Mouse (Mus musculus) Patski (cell line): ENCODE measurements at regions not wholly inside any gene's neighbourhood (a gene's known extent, or its start where the extent isn't known, plus 50 kb on each side); places are given as distances from the start of the nearest gene placed in this dataset.
"Not testable (repeated sequence)": the region's sequence is repeated elsewhere in the genome, so short reads cannot be mapped to it uniquely, and the experiment has no call there.

Source experiments
- ATAC-seq: fragments of 100-300 bp; one replicate; pipeline ENCODE4 v1.8.0; 2021
- CTCF ChIA-PET: fragments of 350-600 bp; sonication (Branson Sonifier 250); formaldehyde crosslinking; loops from one replicate; lab custom pipeline; 2022; ENCODE audit warnings: inconsistent platforms; lab: Charles Lee
- POLR2A ChIA-PET: fragments of 350-600 bp; sonication (Branson Sonifier 250); formaldehyde crosslinking; loops from one replicate; lab custom pipeline; 2022; ENCODE audit warnings: antibody characterized with exemption, inconsistent platforms; lab: Charles Lee
- DNase-seq: peaks from one replicate; pipeline ENCODE4 v3.0.0-alpha.2; 2011; ENCODE audit warnings: low read depth, low spot score
- H3K27me3 ChIP-seq: fragments of 371-371 bp; one replicate; pipeline ENCODE4 v1.5.1; 2021
- CTCF ChIP-seq: fragments of 100-300 bp; IDR thresholded peaks from one replicate; pipeline ENCODE4 v1.5.1; 2021
- in situ Hi-C: fragments of 300-500 bp; cut with MboI; formaldehyde crosslinking; loops from 3 replicates; pipeline ENCODE4 v1.11.1; 2018; ENCODE audit warnings: low pct_unique_long_range_greater_than_20kb, mixed read lengths

- no peaks in the 10 kb centered on the region for H3K27me3 ChIP-seq
- ATAC-seq (no peak), DNase-seq (no peak)
- CTCF ChIA-PET = no interaction called here
- no peak for TF ChIP-seq CTCF
- in situ Hi-C loops = no loop called here
- POLR2A ChIA-PET = no interaction called here
Measured at GRCm38 (mm10) chr13:42000966-42001365, 50.9 kb upstream of the Hivep1 start.

DNA sequence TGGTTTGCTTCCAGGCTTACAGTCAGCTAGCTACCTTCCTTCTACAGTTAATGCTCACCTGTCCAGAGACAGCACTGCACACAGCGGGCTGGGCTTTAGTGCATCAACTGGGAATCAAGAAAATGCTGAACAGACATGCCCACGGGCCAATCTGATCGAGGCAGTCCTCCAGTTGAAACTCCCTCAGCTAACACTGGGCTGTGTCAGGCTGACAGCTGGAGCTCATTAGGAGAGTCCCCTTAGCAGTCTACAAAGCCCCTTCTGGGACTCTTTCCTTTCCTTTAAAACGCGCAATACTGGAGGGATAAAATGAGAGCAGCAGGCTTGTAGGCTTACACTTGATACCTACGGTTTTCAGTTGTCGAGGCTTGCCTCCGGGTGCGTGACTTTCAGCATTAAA, 53.9 kb upstream of the Hivep1 start:
- DNase-seq = no peak
- ChIA-PET POLR2A (no interaction called here), CTCF (no interaction called here)
- TF ChIP-seq CTCF = no peak
- in situ Hi-C loops = no loop called here
- H3K27me3 ChIP-seq = no peaks in the 10 kb centered on the region
- ATAC-seq = no peak

DNA sequence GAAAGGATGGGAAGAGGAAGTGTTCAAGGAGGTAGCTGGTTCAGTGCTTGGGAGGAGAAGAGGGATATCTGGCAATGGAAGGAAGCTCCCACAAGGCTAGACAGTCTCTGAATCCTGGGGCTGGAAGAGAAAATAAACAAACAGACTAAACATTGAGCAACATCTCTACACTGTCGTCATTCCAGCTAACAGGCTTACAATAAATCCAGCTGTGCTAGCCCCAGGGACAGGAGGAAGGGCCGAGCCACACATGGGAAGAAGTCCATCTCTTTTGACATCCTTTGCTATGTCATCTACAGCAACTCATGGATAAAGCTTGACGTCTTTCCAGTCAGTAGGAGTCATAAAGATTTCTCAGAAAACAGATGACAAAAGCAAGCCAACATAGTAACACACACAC, 57.7 kb upstream of the Hivep1 start:
- CTCF ChIA-PET = interaction anchor here (0.8 kb wide), 1 partner anchor 15 kb away, joined by 3 read pairs; no protein-coding TSS in a partner anchor
- no peak for ATAC-seq
- DNase-seq = no peak
- TF ChIP-seq CTCF = no peak
- in situ Hi-C loops = no loop called here
- no peaks in the 10 kb centered on the region for H3K27me3 ChIP-seq
- POLR2A ChIA-PET = no interaction called here

GRCm38 (mm10) chr13:41975918-41976317, 75.9 kb upstream of the Hivep1 start:
- CTCF ChIA-PET = no interaction called here
- POLR2A ChIA-PET = interaction anchor here (0.7 kb wide), 1 partner anchor 15 kb away, joined by 4 read pairs; no protein-coding TSS in a partner anchor
- TF ChIP-seq CTCF = no peak
- in situ Hi-C loops = loop anchor here (5.0 kb wide), 1 partner anchor 36 kb away; no protein-coding TSS in a partner anchor
- DNase-seq (no peak), ATAC-seq (no peak)
- H3K27me3 ChIP-seq = no peaks in the 10 kb centered on the region

GRCm38 (mm10) chr13:41962915-41963314, 88.9 kb upstream of the Hivep1 start:
- in situ Hi-C loops = no loop called here
- no peak for TF ChIP-seq CTCF
- no peak for DNase-seq
- CTCF ChIA-PET = no interaction called here
- H3K27me3 ChIP-seq = no peaks in the 10 kb centered on the region
- ATAC-seq = no peak
- POLR2A ChIA-PET = no interaction called here

GRCm38 (mm10) chr13:41960960-41961359, 90.9 kb upstream of the Hivep1 start:
- CTCF ChIA-PET, in situ Hi-C loops, ATAC-seq, POLR2A ChIA-PET, H3K27me3 ChIP-seq, DNase-seq: not testable (repeated sequence)

- no peak for TF ChIP-seq CTCF
- ChIA-PET CTCF (no interaction called here), POLR2A (no interaction called here)
- in situ Hi-C loops = no loop called here
- DNase-seq (no peak), ATAC-seq (no peak)
- no peaks in the 10 kb centered on the region for H3K27me3 ChIP-seq
Measured at GRCm38 (mm10) chr13:41957932-41958331, 93.9 kb upstream of the Hivep1 start.

GRCm38 (mm10) chr13:41955884-41956283, 95.9 kb upstream of the Hivep1 start:
- DNase-seq (no peak), ATAC-seq (no peak)
- no peak for TF ChIP-seq CTCF
- in situ Hi-C loops = no loop called here
- ChIA-PET POLR2A (no interaction called here), CTCF (interaction anchor here (1.2 kb wide), 1 partner anchor 12 kb away, joined by 3 read pairs; no protein-coding TSS in a partner anchor)
- no peaks in the 10 kb centered on the region for H3K27me3 ChIP-seq

GRCm38 (mm10) chr13:41955198-41955597, 96.6 kb upstream of the Hivep1 start:
- ATAC-seq (no peak), DNase-seq (no peak)
- TF ChIP-seq CTCF = no peak
- no peaks in the 10 kb centered on the region for H3K27me3 ChIP-seq
- ChIA-PET CTCF (interaction anchor here (1.2 kb wide), 1 partner anchor 13 kb away, joined by 3 read pairs; no protein-coding TSS in a partner anchor), POLR2A (no interaction called here)
- in situ Hi-C loops = no loop called here

- H3K27me3 ChIP-seq = no peaks in the 10 kb centered on the region
- DNase-seq (no peak), ATAC-seq (no peak)
- in situ Hi-C loops = loop anchor here (5.0 kb wide), 1 partner anchor 95 kb away; no protein-coding TSS in a partner anchor
- ChIA-PET POLR2A (no interaction called here), CTCF (no interaction called here)
- no peak for TF ChIP-seq CTCF
Measured at GRCm38 (mm10) chr13:41952453-41952852, 99.4 kb upstream of the Hivep1 start.

DNA sequence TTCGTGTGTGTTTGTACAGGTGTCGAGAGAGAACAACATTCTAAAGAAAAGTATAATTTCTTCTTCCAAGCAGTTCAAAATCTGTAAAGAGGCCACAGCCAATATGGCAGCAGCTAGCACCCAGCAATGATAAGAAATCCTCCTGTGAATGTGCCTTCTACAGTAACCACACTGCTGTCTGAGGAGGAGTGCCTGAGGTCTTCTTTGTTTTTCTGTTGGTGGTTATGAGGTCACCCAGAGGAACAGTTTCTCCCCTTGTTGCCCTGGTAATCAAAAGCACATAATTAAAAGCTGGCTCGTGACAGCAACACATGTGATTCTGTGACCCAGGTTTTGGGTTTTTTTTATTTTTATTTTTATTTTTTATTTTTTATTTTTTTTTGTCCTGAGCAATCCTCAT, 100.8 kb upstream of the Adtrp start:
- CTCF ChIA-PET = no interaction called here
- POLR2A ChIA-PET = interaction anchor here (0.6 kb wide), 1 partner anchor 84 kb away, joined by 4 read pairs; no protein-coding TSS in a partner anchor
- in situ Hi-C loops = no loop called here
- ATAC-seq (no peak), DNase-seq (no peak)
- H3K27me3 ChIP-seq = no peaks in the 10 kb centered on the region
- TF ChIP-seq CTCF = no peak
